Mouse (Mus musculus) T-helper 2 cell (primary cell): ENCODE measurements around the gene Bhmt2.

Source experiments
- in situ Hi-C: fragments of 300-600 bp; cut with MboI, MseI; formaldehyde crosslinking; loops from one replicate; pipeline ENCODE4 v1.15.1; 2025; ENCODE audit warnings: high pct_unique_total_duplicates

The Bhmt2 gene

GRCm38 (mm10) chr13:93674131-93674561 lies at the start of gene Bhmt2, which contains the start of gene Dmgdh:
Gene Bhmt2 (minus strand): TSS chr13:93674302.
Gene Dmgdh (plus strand): TSS chr13:93674433.
- in situ Hi-C loops: loop anchor here (25.0 kb wide), 1 partner anchor 1238 kb away; no protein-coding TSS in a partner anchor

GRCm38 (mm10) chr13:93723455-93723854 lies 49.4 kb upstream of the Bhmt2 start:
- in situ Hi-C loops: no loop called here

- in situ Hi-C loops: no loop called here
Measured at GRCm38 (mm10) chr13:93721916-93722315, 47.8 kb upstream of the Bhmt2 start.

- in situ Hi-C loops: no loop called here
Measured at GRCm38 (mm10) chr13:93718948-93719347, 44.8 kb upstream of the Bhmt2 start.

- in situ Hi-C loops: no loop called here
Measured at GRCm38 (mm10) chr13:93717113-93717512, 43.0 kb upstream of the Bhmt2 start.

GRCm38 (mm10) chr13:93713826-93714225 lies 39.7 kb upstream of the Bhmt2 start:
- in situ Hi-C loops: no loop called here

GRCm38 (mm10) chr13:93712362-93712761 lies 38.3 kb upstream of the Bhmt2 start:
- in situ Hi-C loops: no loop called here

- in situ Hi-C loops: no loop called here
Measured at GRCm38 (mm10) chr13:93711226-93711625, 37.1 kb upstream of the Bhmt2 start.

- in situ Hi-C loops: no loop called here
Measured at GRCm38 (mm10) chr13:93710325-93710724, 36.2 kb upstream of the Bhmt2 start.

GRCm38 (mm10) chr13:93707271-93707670 lies 33.2 kb upstream of the Bhmt2 start:
- in situ Hi-C loops: no loop called here

- in situ Hi-C loops: no loop called here
Measured at GRCm38 (mm10) chr13:93705697-93706096, 31.6 kb upstream of the Bhmt2 start.

GRCm38 (mm10) chr13:93698866-93699265 lies 24.8 kb upstream of the Bhmt2 start:
- in situ Hi-C loops: no loop called here

GRCm38 (mm10) chr13:93690821-93691220 lies 16.7 kb upstream of the Bhmt2 start:
- in situ Hi-C loops: no loop called here

GRCm38 (mm10) chr13:93689566-93689965 lies 15.5 kb upstream of the Bhmt2 start:
- in situ Hi-C loops: no loop called here

GRCm38 (mm10) chr13:93687321-93687720 lies 13.2 kb upstream of the Bhmt2 start:
- in situ Hi-C loops: no loop called here

GRCm38 (mm10) chr13:93685226-93685625 lies 11.1 kb upstream of the Bhmt2 start:
- in situ Hi-C loops: no loop called here

- in situ Hi-C loops: no loop called here
Measured at GRCm38 (mm10) chr13:93683336-93683735, 9.2 kb upstream of the Bhmt2 start.

- in situ Hi-C loops: no loop called here
Measured at GRCm38 (mm10) chr13:93676864-93677263, 2.8 kb upstream of the Bhmt2 start.

- in situ Hi-C loops: loop anchor here (25.0 kb wide), 1 partner anchor 1239 kb away; no protein-coding TSS in a partner anchor
Measured at GRCm38 (mm10) chr13:93673296-93673695, 806 bp downstream of the Bhmt2 start.

GRCm38 (mm10) chr13:93672371-93672770 lies 1.7 kb downstream of the Bhmt2 start:
- in situ Hi-C loops: loop anchor here (25.0 kb wide), 1 partner anchor 1240 kb away; no protein-coding TSS in a partner anchor

GRCm38 (mm10) chr13:93667586-93667985 lies 6.5 kb downstream of the Bhmt2 start:
- in situ Hi-C loops: loop anchor here (25.0 kb wide), 1 partner anchor 1245 kb away; no protein-coding TSS in a partner anchor

- in situ Hi-C loops: loop anchor here (25.0 kb wide), 1 partner anchor 1254 kb away; no protein-coding TSS in a partner anchor
Measured at GRCm38 (mm10) chr13:93657941-93658340, 16.2 kb downstream of the Bhmt2 start.

GRCm38 (mm10) chr13:93653382-93653781 lies 20.7 kb downstream of the Bhmt2 start:
- in situ Hi-C loops: loop anchor here (25.0 kb wide), 1 partner anchor 1259 kb away; no protein-coding TSS in a partner anchor
